Mouse (Mus musculus): ENCODE data around the gene Olfr1033. TPM values are rescaled to one million over a fixed set of nuclear protein-coding genes. Genes with fewer than 3 reads are reported as not detected.

Gene Olfr1033
- polyA plus RNA-seq, 1 experiment from 2014 or later = not detected

Other genes starting within 250 kb of the Olfr1033 start
- not detected in 2 replicates for gene Olfr1014, start 247.9 kb upstream of the Olfr1033 start, polyA plus RNA-seq (2016; fragmentation: Nextera tagmentation; extraction: Ambion mirVana)
- not detected in 2 replicates for gene Olfr1015, start 238.6 kb upstream of the Olfr1033 start, polyA plus RNA-seq (2016; fragmentation: Nextera tagmentation; extraction: Ambion mirVana)
- gene Olfr1016, start 218.1 kb upstream of the Olfr1033 start, polyA plus RNA-seq (2016; fragmentation: Nextera tagmentation; extraction: Ambion mirVana) = not detected in 2 replicates
- not detected in 2 replicates for gene Olfr1018, start 202.2 kb upstream of the Olfr1033 start, polyA plus RNA-seq (2016; fragmentation: Nextera tagmentation; extraction: Ambion mirVana)
- gene Olfr1019, start 175.2 kb upstream of the Olfr1033 start, polyA plus RNA-seq (2016; fragmentation: Nextera tagmentation; extraction: Ambion mirVana) = not detected in 2 replicates
- not detected in 2 replicates for gene Olfr1020, start 173.6 kb upstream of the Olfr1033 start, polyA plus RNA-seq (2016; fragmentation: Nextera tagmentation; extraction: Ambion mirVana)
- gene Olfr1022, start 152.0 kb upstream of the Olfr1033 start, polyA plus RNA-seq (2016; fragmentation: Nextera tagmentation; extraction: Ambion mirVana) = not detected in 2 replicates
- not detected in 2 replicates for gene Olfr1023, start 135.0 kb upstream of the Olfr1033 start, polyA plus RNA-seq (2016; fragmentation: Nextera tagmentation; extraction: Ambion mirVana)
- gene Olfr1024, start 115.6 kb upstream of the Olfr1033 start, polyA plus RNA-seq (2016; fragmentation: Nextera tagmentation; extraction: Ambion mirVana) = not detected in 2 replicates
- not detected in 2 replicates for gene Olfr1025-ps1, start 105.4 kb upstream of the Olfr1033 start, polyA plus RNA-seq (2016; fragmentation: Nextera tagmentation; extraction: Ambion mirVana)
- not detected in 2 replicates for gene Olfr1026, start 99.1 kb upstream of the Olfr1033 start, polyA plus RNA-seq (2016; fragmentation: Nextera tagmentation; extraction: Ambion mirVana)
- not detected in 2 replicates for gene Olfr1028, start 70.2 kb upstream of the Olfr1033 start, polyA plus RNA-seq (2016; fragmentation: Nextera tagmentation; extraction: Ambion mirVana)
- gene Olfr1029, start 46.7 kb upstream of the Olfr1033 start, polyA plus RNA-seq (2016; fragmentation: Nextera tagmentation; extraction: Ambion mirVana) = not detected in 2 replicates
- gene Olfr1030, start 41.4 kb upstream of the Olfr1033 start, polyA plus RNA-seq (2016; fragmentation: Nextera tagmentation; extraction: Ambion mirVana) = not detected in 2 replicates
- not detected in 2 replicates for gene Olfr1031, start 30.3 kb upstream of the Olfr1033 start, polyA plus RNA-seq (2016; fragmentation: Nextera tagmentation; extraction: Ambion mirVana)
- gene Olfr1032, start 15.1 kb upstream of the Olfr1033 start, polyA plus RNA-seq (2016; fragmentation: Nextera tagmentation; extraction: Ambion mirVana) = not detected in 2 replicates
- gene Olfr1034, start 25.2 kb downstream of the Olfr1033 start, polyA plus RNA-seq (2016; fragmentation: Nextera tagmentation; extraction: Ambion mirVana) = not detected in 2 replicates
- gene Olfr1036, start 53.4 kb downstream of the Olfr1033 start, polyA plus RNA-seq (2016; fragmentation: Nextera tagmentation; extraction: Ambion mirVana) = not detected in 2 replicates
- not detected in 2 replicates for gene Olfr1037, start 66.8 kb downstream of the Olfr1033 start, polyA plus RNA-seq (2016; fragmentation: Nextera tagmentation; extraction: Ambion mirVana)
- not detected in 2 replicates for gene Olfr1039, start 115.3 kb downstream of the Olfr1033 start, polyA plus RNA-seq (2016; fragmentation: Nextera tagmentation; extraction: Ambion mirVana)
- not detected in 2 replicates for gene Olfr1040, start 126.1 kb downstream of the Olfr1033 start, polyA plus RNA-seq (2016; fragmentation: Nextera tagmentation; extraction: Ambion mirVana)
- gene Olfr1042, start 141.2 kb downstream of the Olfr1033 start, polyA plus RNA-seq (2016; fragmentation: Nextera tagmentation; extraction: Ambion mirVana) = not detected in 2 replicates
- not detected in 2 replicates for gene Olfr1043, start 146.9 kb downstream of the Olfr1033 start, polyA plus RNA-seq (2016; fragmentation: Nextera tagmentation; extraction: Ambion mirVana)
- not detected in 2 replicates for gene Olfr1044, start 157.2 kb downstream of the Olfr1033 start, polyA plus RNA-seq (2016; fragmentation: Nextera tagmentation; extraction: Ambion mirVana)
- not detected in 2 replicates for gene Olfr52, start 165.1 kb downstream of the Olfr1033 start, polyA plus RNA-seq (2016; fragmentation: Nextera tagmentation; extraction: Ambion mirVana)
- gene Olfr1045, start 182.4 kb downstream of the Olfr1033 start, polyA plus RNA-seq (2016; fragmentation: Nextera tagmentation; extraction: Ambion mirVana) = not detected in 2 replicates
- not detected in 2 replicates for gene Olfr1046, start 198.7 kb downstream of the Olfr1033 start, polyA plus RNA-seq (2016; fragmentation: Nextera tagmentation; extraction: Ambion mirVana)
- not detected in 2 replicates for gene Olfr1047, start 210.8 kb downstream of the Olfr1033 start, polyA plus RNA-seq (2016; fragmentation: Nextera tagmentation; extraction: Ambion mirVana)
- gene Olfr1048, start 219.7 kb downstream of the Olfr1033 start, polyA plus RNA-seq (2016; fragmentation: Nextera tagmentation; extraction: Ambion mirVana) = not detected in 2 replicates
- not detected in 2 replicates for gene Olfr1049, start 237.7 kb downstream of the Olfr1033 start, polyA plus RNA-seq (2016; fragmentation: Nextera tagmentation; extraction: Ambion mirVana)

Measured in limb, embryonic 10.5 days (tissue).